Comparison of ENCODE assay signal across 8 mouse cellular contexts in genomic region chr9:97520771-97521170, GRCm38 (mm10).
"Had no signal": no experiment of that assay in that cellular context is flagged by ENCODE, and none has a peak within 500 bp of the region (broad histone marks: within the 10 kb centered on the region; RNA-seq: fewer than 3 reads in every experiment).

No protein-coding gene starts in this region.

- DNase-seq: lung, embryonic 14.5 days; lung, postnatal 10 days; lung, postnatal 4 days; midbrain, embryonic 14.5 days; right cerebral cortex, postnatal 14 days; thymus, adult 2 months; thymus, postnatal 25 days; thymus, postnatal 4 days had no signal
